Mouse (Mus musculus) gonadal fat pad, adult 2 months (tissue): ENCODE measurements around the gene Veph1. TPM values are rescaled to one million over a fixed set of nuclear protein-coding genes. Genes with fewer than 3 reads are reported as not detected.
A peak's percentile ranks its signal among the peaks of the same experiment; 100 is the strongest.

ENCODE experiments used
- DNase-seq: peaks from one replicate; pipeline ENCODE4 v3.0.0-alpha.2; 2012; ENCODE audit warnings: low read depth
- polyA plus RNA-seq: library from polyadenylated mRNA; depleted of rRNA; stranded (reverse); fragments of >200 nt; gene quantifications from 2 replicates; pipeline ENCODE4 v1.2.3, GENCODE M21; 2012

The Veph1 gene
- polyA plus RNA-seq, 1 experiment = 1.7 TPM

GRCm38 (mm10) chr3:66101809-66102598 is 194.6 kb downstream of the Veph1 start:
- no peak for DNase-seq

DNA sequence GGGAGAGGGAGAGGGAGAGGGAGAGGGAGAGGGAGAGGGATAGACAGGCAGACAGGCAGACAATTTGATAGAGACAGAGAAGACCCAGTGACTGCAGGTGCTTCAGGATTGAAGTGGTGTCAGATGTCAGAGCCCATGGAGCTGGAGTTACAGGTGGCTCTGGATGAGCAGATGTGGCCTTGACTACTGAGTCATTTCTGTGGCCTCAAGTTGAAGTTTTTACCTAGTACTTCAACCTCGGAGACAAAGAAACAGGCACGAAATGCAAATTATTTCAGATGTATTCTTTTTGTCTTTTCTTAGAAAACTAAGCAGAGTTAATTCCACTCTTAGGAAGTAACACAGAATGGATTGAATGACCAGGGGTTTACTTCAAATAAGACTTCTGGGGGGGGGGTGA is 195.6 kb downstream of the Veph1 start:
- no peak for DNase-seq

DNA sequence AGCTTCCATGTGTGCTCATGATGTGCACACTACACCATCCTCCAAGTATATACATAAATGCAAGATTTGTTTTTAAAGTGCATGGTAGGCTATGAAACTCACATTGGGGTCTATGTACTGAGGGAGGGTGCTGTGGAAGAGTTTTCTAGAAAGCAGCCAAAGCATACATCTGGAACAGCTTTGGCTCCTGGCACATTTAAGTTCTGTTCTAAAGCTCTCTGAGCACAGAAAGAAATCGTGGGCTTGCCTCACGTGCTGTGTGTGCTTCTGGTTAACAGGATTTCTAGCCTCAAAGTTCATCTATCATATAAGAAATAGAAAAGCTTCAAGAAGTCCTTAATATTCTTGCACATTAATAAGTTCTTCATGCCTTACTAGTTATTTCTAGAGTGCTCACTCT is 204.9 kb downstream of the Veph1 start:
- DNase-seq = no peak

DNA sequence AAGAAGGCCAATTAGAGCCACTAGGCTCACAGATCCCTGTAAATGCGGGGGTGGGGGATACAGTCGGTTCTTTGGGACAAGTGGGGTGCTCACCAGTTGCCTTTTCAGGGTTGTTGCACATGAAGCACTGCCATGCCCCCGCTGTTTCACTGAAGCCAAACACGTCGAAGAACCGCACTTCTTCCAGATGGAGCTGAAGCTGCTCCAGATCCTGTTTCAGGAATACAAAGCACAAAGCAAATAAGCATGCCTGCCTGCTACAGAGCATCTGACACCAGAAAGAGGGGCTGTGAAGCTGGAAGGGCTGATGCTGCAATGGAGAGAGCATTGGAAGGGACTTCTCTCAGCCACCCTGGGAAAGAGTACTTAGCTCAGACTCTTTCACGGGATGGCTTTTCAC is 209.0 kb downstream of the Veph1 start:
- DNase-seq = no peak

DNA sequence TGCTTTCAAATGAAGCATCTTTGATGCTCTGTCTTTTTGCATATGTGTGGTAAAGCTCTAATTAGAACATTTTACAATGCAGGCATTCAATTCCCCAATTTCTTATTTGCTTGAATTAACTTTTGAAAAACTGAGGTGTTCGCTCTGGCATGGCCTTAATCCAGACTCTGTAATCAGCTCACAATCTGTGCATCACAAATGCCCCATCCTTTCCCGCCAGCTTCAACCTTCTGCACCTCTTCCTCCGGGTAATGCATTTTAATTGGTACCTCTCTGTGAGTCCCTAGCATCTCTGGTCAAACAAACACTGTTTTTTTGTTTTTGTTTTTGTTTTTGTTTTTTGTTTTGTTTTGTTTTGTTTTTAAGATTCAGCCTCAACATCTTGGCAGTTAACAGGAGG is 212.8 kb downstream of the Veph1 start:
- no peak for DNase-seq

DNA sequence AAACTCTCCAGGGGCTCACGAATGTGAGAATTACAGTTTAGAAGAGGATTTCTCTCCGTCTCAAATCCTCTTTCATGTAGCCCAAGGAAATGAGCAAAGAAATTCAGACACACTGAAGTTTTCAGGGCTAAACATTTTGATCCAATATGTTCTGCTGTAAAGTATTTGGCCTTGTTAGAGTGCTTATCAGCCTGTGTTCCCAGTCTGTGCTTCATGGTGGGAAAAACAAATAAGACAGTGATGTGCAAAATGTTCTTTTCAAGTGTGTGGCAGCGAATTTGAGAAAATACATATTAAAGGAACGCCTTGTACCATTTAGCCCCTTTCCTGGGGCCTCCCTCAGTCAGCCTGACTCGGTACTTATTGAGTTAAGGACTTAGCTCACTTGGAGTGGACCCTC is 213.2 kb downstream of the Veph1 start:
- no peak for DNase-seq

GRCm38 (mm10) chr3:66082975-66083374 is 213.7 kb downstream of the Veph1 start:
- DNase-seq = no peak

GRCm38 (mm10) chr3:66081363-66081736 is 215.3 kb downstream of the Veph1 start:
- peak; percentile 96 for DNase-seq

- no peak for DNase-seq
Observed at GRCm38 (mm10) chr3:66080631-66081362, 215.8 kb downstream of the Veph1 start.

GRCm38 (mm10) chr3:66079886-66080285 is 216.8 kb downstream of the Veph1 start:
- DNase-seq = no peak

- DNase-seq = no peak
Observed at GRCm38 (mm10) chr3:66078898-66079537, 217.6 kb downstream of the Veph1 start.

DNA sequence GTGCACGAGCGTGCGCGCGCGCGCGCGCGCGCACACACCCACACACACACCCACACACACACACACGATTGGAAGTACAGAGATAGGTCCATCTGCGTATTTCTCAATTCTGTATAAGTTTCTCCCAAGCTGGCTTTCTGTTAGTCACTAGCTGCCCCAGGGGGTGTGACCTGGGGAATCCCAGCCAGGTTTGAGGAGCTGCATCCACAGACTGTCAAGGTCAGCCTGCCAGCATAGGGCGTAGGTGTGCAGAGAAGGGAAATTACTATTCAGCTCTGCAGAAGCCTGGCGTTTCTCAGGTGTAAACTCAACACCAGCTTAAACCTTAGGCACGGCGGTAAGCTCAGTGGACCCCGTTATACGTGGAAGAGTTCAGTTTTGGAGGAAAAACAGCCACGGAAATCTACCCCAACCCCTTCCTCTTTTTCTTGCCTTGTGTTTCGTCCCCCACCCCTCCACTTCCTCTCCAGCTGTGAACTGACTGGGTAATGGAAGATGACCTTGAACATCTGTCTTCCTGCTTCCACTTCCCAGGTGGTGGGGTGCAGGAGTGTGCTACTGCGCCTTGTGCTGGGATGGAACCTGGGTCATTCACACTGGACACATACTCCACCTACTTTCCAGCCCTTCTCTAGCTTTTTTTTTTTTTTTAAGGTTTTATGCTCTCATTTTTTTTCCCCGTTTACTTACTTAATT is 218.5 kb downstream of the Veph1 start:
- peak; percentile 89 for DNase-seq

DNA sequence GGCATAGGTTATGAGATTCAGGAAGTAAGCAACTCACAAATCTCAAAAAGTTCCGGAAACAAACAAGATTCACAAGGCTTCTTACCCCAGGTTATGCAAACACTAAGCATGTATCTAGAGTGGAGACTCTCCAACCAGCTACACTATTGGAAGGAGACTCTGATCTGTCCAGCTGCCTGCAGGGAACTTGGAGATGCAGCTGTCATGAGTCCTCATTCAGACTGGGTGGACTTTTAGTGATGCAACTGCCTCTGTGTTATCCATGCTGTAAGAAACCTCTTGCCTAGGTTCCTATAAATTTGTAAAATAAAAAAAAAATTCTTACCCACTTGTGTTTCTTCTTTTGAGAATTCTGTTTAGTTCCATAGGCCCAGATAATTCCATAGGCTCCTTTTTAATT is 226.4 kb downstream of the Veph1 start:
- DNase-seq = no peak

DNA sequence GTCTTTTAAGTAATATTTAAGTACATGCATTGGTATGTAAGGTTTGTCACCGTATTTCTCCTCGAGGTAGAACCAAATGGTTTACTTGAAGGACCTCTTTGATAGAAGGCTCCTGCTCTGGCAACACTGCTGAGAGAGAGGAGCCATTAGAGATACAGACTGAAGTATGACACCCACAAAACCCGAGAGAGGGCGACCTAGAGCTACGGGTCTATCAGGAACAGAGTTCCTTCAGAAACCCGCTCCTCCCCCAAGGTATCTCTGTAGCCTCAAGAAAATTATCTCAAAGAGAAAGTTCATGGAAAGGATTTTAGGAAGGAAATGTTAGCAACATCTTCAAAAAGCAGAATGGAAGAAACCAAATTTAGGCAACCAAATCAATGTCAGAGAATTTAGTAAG is 232.8 kb downstream of the Veph1 start:
- no peak for DNase-seq

DNA sequence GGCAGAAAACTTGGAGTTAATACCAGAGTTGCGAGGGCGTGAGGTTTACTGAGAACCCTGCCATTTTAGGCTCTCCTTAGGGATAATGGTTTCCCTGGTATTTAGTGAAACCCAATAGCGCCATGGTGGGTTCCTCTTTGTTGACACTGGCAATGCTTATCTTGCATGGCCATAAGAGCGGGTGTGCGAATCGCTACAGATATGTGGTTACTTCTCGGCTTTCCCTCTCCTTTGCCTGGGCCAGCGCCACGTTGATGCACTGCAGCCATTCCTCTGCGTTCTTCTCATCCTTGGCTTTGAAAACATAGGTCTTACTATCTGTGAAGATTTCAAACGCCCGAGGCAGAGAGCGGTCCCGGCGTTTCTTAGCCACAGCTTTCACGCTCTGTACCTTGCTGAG is 239.7 kb downstream of the Veph1 start:
- DNase-seq = no peak

DNA sequence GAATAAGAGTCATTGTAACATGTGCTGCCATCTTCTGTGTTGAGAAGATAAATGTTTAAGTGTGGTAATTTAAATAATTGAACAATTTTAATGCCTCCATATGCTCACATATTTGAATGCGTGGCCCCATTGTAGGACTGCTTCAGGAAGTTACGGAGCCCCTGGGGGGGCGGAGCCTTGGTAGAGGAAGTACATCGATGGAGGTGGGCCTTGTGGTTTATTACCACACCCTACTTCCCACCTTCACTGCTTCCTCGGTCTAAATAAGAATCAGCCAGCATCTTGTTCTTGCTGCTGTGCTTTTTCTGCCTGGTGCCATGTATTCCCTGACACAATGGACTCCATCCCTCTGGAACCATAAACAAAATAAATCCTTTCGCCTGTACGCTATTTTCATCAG is 241.0 kb downstream of the Veph1 start:
- DNase-seq = no peak

DNA sequence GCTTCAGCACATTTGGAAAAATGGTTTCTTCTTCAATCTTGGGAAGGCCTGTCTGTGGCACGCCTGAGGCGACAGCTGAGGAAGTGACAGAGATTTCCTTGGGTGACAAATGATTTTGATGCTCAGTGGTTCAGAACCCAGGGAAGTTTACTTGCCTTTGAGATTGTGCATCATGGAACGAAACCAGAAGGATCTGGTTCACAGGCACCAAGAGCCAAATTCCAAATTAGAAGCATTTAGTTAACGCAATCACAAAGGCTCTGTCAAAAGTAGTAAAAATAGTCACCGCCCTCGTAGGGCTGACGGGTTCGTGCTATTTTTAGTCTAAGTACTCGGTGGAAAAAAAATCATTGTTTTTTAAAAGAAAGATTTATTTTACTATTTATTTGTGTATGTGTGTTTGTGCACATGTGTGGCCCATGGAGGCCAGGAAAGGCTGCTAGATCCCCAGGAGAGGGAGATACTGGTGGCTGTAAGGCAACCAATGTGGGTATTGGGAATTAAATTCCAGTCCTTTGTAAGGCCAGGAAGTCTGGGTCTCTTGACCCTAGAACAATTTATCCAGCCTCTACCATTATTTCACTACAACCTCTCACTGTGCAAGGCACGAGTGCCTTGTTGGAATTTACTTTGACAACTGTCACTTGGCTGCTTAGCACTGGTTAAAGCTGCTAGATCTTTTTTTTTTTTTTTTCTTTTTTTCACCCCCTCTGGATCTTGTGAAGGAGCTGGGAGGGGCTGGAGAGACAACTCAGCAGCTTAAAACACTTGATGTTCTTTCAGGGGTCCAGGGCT is 246.3 kb downstream of the Veph1 start:
- DNase-seq = no peak

DNA sequence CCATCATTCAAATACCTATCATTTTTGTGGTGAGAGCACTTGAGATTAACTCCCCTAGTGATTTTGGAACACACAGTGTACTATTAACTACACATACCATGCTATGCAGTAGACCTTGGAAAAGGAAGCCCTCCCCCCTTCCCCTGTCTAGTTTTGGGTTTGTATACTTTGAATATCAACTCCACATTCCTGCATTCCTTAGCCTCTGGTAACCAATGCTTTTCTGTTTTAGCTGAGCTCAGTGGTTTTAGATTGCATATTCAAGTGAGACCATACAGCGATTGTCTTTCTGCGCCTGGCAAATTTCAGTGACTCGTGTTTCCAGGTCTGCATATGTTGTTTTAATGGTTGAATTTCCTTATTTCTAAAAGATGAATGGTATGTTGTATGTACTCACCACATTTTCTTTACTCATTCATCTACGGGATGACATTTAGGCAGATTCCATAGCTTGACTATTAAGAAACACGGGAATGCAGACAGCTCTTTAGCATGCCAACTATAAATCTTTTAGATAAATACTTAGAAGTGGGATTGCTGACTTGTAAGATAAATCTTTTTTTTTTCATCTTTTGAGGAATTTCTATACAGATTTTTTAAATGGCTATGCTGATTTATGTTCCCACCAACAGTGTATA is 255.7 kb downstream of the Veph1 start:
- no peak for DNase-seq

DNA sequence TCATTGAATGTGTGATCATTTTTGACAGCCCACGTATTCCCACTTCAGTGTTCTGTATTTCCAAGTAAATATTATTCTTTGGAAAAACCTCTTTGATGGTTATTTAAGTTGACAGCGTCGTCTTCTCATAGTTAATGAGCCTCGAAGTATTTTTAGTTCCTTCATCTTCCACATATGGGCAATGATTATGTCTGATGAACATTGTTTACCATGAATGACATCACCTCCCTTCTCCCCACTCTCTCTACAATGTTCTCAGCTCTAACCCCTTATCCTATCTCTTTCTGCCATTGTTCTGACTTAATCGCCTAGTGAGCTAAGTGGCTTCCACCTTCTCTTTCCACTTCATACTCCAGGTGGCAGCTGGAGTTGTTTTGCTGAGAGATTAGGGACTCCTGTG is 261.4 kb downstream of the Veph1 start:
- no peak for DNase-seq

DNA sequence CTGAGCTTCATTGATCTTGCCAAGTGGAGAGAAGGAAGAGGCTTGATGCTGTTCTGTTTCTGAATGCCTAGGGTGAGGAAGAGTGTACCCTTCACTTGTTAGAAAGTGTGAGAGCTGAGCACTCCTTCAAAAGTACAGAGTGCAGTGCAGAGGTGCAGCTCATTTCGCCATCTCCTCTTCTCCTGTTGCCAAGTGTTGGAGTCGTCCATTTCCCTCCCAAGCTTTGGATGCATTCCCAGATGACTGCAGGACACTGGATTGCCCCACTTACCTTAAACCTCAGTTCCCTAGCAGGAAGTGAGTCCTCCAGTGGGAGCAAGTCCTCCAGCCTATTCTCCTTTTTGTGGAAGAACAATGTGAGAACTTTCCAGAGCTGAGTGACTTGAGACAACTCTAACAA is 263.3 kb downstream of the Veph1 start:
- DNase-seq = peak; percentile 93

DNA sequence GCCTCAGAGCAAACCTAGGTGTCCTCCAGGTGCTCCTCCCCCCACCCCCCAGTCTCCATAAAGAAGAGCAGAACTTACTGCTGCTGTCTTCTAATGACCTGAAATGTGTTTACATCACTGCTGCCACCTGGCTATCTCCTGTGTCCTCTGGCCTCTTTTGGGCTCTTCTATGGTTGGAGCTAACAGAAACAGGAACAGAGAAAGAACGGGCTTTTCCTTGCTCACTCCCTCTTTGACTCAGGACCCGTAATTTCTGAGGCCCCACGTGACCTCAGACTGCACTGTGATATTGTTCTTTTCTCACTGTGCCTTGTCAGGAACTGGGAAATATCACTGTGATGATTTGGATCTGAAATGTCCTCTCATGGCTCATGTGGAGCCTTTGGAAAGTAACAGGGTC is 271.2 kb downstream of the Veph1 start:
- DNase-seq = no peak
